Mouse (Mus musculus) heart, adult 2 months (tissue): ENCODE measurements at regions not wholly inside any gene's neighbourhood (a gene's known extent, or its start where the extent isn't known, plus 50 kb on each side); places are given as distances from the start of the nearest gene placed in this dataset.

Source experiments
- CTCF ChIP-seq: fragments of 200-600 bp; IDR thresholded peaks from 2 replicates; pipeline ENCODE4 v1.8.1; 2022; ENCODE audit warnings: antibody characterized with exemption, mild to moderate bottlenecking, moderate library complexity
- EP300 ChIP-seq: fragments of 200-500 bp; IDR thresholded peaks from 2 replicates; pipeline ENCODE4 v1.6.1; 2011; ENCODE audit warnings: low read depth, low read length, control low read depth; ENCODE audit not compliant: insufficient read depth
- POLR2A ChIP-seq: fragments of 200-500 bp; IDR thresholded peaks from 2 replicates; pipeline ENCODE4 v1.6.1; 2011; ENCODE audit warnings: mild to moderate bottlenecking, low read depth, low read length, control low read depth; ENCODE audit not compliant: insufficient read depth

DNA sequence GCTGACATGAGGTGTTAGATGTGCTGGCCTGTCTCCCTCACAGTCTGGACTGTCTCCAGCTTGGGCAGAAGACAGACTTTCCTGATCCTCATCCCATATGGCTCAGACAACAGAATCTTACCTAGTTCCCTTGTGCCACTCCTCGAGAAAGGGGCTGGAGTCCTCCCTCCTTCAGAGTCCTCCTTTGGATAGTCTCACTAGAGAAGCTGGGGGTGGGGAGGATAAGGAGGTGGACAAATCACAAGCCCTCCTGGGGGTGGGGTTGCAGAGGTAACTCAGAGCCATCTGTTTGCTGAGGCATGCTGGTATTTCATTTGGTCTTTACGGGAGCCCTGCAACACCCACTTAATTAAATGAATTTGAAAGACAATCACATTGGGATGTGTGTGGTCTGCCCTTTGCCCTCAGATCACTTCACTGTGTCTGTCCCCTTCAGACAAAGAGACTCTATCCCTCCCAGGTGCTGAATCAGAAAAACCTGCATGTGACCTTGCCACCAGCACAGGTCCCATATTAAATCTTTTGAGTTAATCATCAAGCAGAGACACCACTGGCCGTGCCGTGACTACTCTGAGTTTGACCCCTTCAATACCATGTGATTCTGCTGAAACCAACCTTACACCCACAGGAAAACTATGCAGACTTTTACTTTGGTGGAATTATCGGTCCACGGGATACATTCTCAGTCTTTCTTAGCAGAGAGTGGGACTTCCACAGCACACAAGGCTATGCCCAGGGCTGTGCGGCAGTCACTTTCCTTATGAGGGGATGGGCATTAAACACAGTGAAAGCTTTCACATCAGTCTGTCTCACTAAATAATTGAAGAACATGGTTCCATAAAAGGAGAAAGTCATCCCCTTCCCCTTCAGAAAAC, 57.7 kb upstream of the Gm11983 start:
- TF ChIP-seq CTCF, result no peak
- TF ChIP-seq POLR2A, result no peak
- TF ChIP-seq EP300, result no peak
